In the genomic region with DNA sequence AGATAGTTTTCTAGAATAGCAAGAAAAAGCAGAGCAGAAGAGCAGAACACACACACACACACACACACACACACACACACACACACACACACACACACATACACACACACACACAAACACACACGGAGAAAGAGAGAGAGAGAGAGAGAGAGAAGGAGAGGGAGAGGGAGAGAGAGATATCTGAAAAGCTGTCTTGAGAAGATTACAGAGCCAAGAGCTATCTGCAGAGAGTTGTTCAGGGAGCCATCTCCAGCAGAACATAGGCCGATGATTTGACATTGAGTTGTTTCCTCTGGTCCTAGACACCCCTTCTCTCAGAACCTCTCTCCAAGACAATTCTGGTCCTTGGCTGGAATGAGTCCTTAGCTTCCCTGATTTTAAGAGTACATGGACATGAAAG, we compare ENCODE assay signal across 20 mouse cellular contexts.
A peak's percentile ranks its signal among the peaks of the same experiment; 100 is the strongest.
DNase-seq lines count a peak whose midpoint lies in the region; ATAC-seq and TF ChIP-seq lines count a peak whose summit lies in the region.
"Had no signal": no experiment of that assay in that cellular context is flagged by ENCODE, and none has a peak within 500 bp of the region (broad histone marks: within the 10 kb centered on the region; RNA-seq: fewer than 3 reads in every experiment).

No protein-coding gene starts in this region.

- H3K9ac ChIP-seq in MEL (ENCODE audit: control insufficient read depth, low read depth, low read length, poor library complexity, severe bottlenecking), result no peak overlapping the region
- no peak overlapping the region for H3K9ac ChIP-seq in midbrain, embryonic 16.5 days (ENCODE audit: low read depth, low read length)
- H3K9ac ChIP-seq in hindbrain, embryonic 11.5 days (ENCODE audit: low read depth, low read length), result no peak overlapping the region

- H3K36me3 ChIP-seq in MEL (ENCODE audit: control insufficient read depth in 1 of 2, insufficient read depth in 2 of 2, low read length in 2 of 2), result peaks cover 0 to 11% of the 10 kb centered on the region in 2 experiments; a peak in 2 of 4 replicates
- H3K36me3 ChIP-seq in midbrain, embryonic 16.5 days (ENCODE audit: control insufficient read depth, insufficient read depth, low read length), result no peaks in the 10 kb centered on the region
- H3K36me3 ChIP-seq in hindbrain, embryonic 11.5 days (ENCODE audit: control insufficient read depth, insufficient read depth, low read length), result no peaks in the 10 kb centered on the region
- H3K36me3 ChIP-seq: G1E had no signal

- no peak for TF ChIP-seq CTCF in MEL (IDR thresholded peaks at IDR 0.05 in 2 of 3, conservative IDR thresholded peaks at IDR 0.05 in 1 of 3; ENCODE audit: control insufficient read depth in 1 of 3, insufficient read depth in 1 of 3, low read depth in 2 of 3, low read length in 3 of 3, poor library complexity in 1 of 3, severe bottlenecking in 1 of 3)
- no peak for TF ChIP-seq CTCF in embryonic fibroblast, embryonic 13.5 days (IDR thresholded peaks at IDR 0.05; ENCODE audit: borderline replicate concordance, insufficient read depth, low read length)

- no peaks in the 10 kb centered on the region for H3K9me3 ChIP-seq in MEL (replicated peaks; ENCODE audit: insufficient read depth, low read length)
- no peaks in the 10 kb centered on the region for H3K9me3 ChIP-seq in midbrain, embryonic 16.5 days (replicated peaks; ENCODE audit: control insufficient read depth, low read length, poor library complexity, severe bottlenecking)
- H3K9me3 ChIP-seq in hindbrain, embryonic 11.5 days (ENCODE audit: control insufficient read depth, low read length), result no peaks in the 10 kb centered on the region

- TF ChIP-seq EP300 in MEL (IDR thresholded peaks at IDR 0.05; ENCODE audit: low read depth in 1 of 2, low read length in 2 of 2), result peak; percentile 45 to 71; a peak in 3 of 4 replicates

- H3K4me3 ChIP-seq in MEL (ENCODE audit: control insufficient read depth in 1 of 2, insufficient read depth in 1 of 2, low read depth in 2 of 2, low read length in 2 of 2), result no peak overlapping the region
- H3K4me3 ChIP-seq in embryonic fibroblast, embryonic 13.5 days (ENCODE audit: insufficient read depth, low read length), result no peak overlapping the region
- no peak overlapping the region for H3K4me3 ChIP-seq in midbrain, embryonic 16.5 days (ENCODE audit: low read depth, low read length)
- H3K4me3 ChIP-seq in hindbrain, embryonic 11.5 days (ENCODE audit: low read depth, low read length), result no peak overlapping the region

- no peaks in the 10 kb centered on the region for H3K27me3 ChIP-seq in MEL (ENCODE audit: control insufficient read depth in 1 of 2, insufficient read depth in 2 of 2, low read length in 2 of 2)
- no peaks in the 10 kb centered on the region for H3K27me3 ChIP-seq in midbrain, embryonic 16.5 days (ENCODE audit: control insufficient read depth, insufficient read depth, low read depth, low read length)
- H3K27me3 ChIP-seq in hindbrain, embryonic 11.5 days (ENCODE audit: control insufficient read depth, insufficient read depth, low read length), result no peaks in the 10 kb centered on the region
- H3K27me3 ChIP-seq: CH12.LX, Patski had no signal

- 96% methylated on average over 1 of the region's 2 CpGs for WGBS in midbrain, embryonic 16.5 days
- WGBS in hindbrain, embryonic 11.5 days, result 100% methylated on average over 1 of the region's 2 CpGs

- H3K79me2 ChIP-seq in MEL (ENCODE audit: control insufficient read depth, insufficient read depth, low read length, poor library complexity), result no peaks in the 10 kb centered on the region

- DNase-seq in MEL (ENCODE audit: low read depth, low spot score), result peak; percentile 55
- DNase-seq in hindbrain, embryonic 11.5 days (ENCODE audit: low spot score), result no peak
- DNase-seq: adrenal gland, adult 2 months; adrenal gland, adult 8-10 months; adrenal gland, postnatal 10 days; adrenal gland, postnatal 14 days; adrenal gland, postnatal 25 days; adrenal gland, postnatal 36 days; B cell, adult 2 months; cerebellum, adult 11 months; cerebellum, adult 11-12 months; cerebellum, adult 18-20 months; cerebellum, adult 2 months had no signal

- H3K4me1 ChIP-seq in MEL (ENCODE audit: control insufficient read depth in 1 of 2, insufficient read depth in 2 of 2, low read length in 2 of 2), result peaks cover 2 to 8% of the 10 kb centered on the region in 2 experiments; a peak in 2 of 4 replicates
- H3K4me1 ChIP-seq in embryonic fibroblast, embryonic 13.5 days (ENCODE audit: control insufficient read depth, insufficient read depth, low read length), result no peaks in the 10 kb centered on the region
- no peaks in the 10 kb centered on the region for H3K4me1 ChIP-seq in midbrain, embryonic 16.5 days (ENCODE audit: control insufficient read depth, insufficient read depth, low read length)
- H3K4me1 ChIP-seq in hindbrain, embryonic 11.5 days (replicated peaks; ENCODE audit: control insufficient read depth, insufficient read depth, low read length), result no peaks in the 10 kb centered on the region

- H3K4me2 ChIP-seq in midbrain, embryonic 16.5 days (ENCODE audit: low read length), result no peak overlapping the region
- no peak overlapping the region for H3K4me2 ChIP-seq in hindbrain, embryonic 11.5 days (replicated peaks; ENCODE audit: low read depth, low read length)

- no peak for ATAC-seq in midbrain, embryonic 16.5 days
- ATAC-seq in hindbrain, embryonic 11.5 days (ENCODE audit: low FRiP score), result no peak
- ATAC-seq: activated CD4-positive, CD25-positive, alpha-beta regulatory T cell, adult 4 months; CD4-positive, CD25-positive, alpha-beta regulatory T cell, adult 4 months; Patski had no signal

- no peak for TF ChIP-seq RAD21 in MEL (IDR thresholded peaks at IDR 0.05; ENCODE audit: low read depth, low read length)

- no peak for TF ChIP-seq POLR2A in MEL (IDR thresholded peaks at IDR 0.05; ENCODE audit: control insufficient read depth in 1 of 2, insufficient read depth in 1 of 2, low read depth in 1 of 2, low read length in 2 of 2, poor library complexity in 1 of 2)
- no peak for TF ChIP-seq POLR2A in embryonic fibroblast, embryonic 13.5 days (IDR thresholded peaks at IDR 0.05; ENCODE audit: low read depth, low read length)

- no peak overlapping the region for H3K27ac ChIP-seq in MEL (ENCODE audit: control insufficient read depth, low read depth, low read length)
- H3K27ac ChIP-seq in embryonic fibroblast, embryonic 13.5 days (ENCODE audit: insufficient read depth, low read length), result 0 out of 2 replicates have a peak overlapping the region, but pooled peaks have one; percentile 11
- H3K27ac ChIP-seq in midbrain, embryonic 16.5 days (ENCODE audit: low read length), result no peak overlapping the region
- no peak overlapping the region for H3K27ac ChIP-seq in hindbrain, embryonic 11.5 days (ENCODE audit: low read depth, low read length)

TF ChIP-seq in MEL, 35 proteins besides CTCF, POLR2A, EP300 and RAD21:
- TF ChIP-seq GATA1 (IDR thresholded peaks at IDR 0.05; ENCODE audit: low read depth, low read length) (peak; percentile 57), RCOR1 (IDR thresholded peaks at IDR 0.05; ENCODE audit: low read depth, low read length) (peak; percentile 68; the same call in 1 of the 2 replicates), TCF12 (IDR thresholded peaks at IDR 0.05; ENCODE audit: low read depth, low read length) (peak; percentile 81), ETS1 (IDR thresholded peaks at IDR 0.05; ENCODE audit: low read depth, low read length) (peak; percentile 44; the same call in 1 of the 2 replicates), TBP (IDR thresholded peaks at IDR 0.05; ENCODE audit: low read depth, low read length) (no peak), ZC3H11A (IDR thresholded peaks at IDR 0.05; ENCODE audit: low read depth, low read length) (no peak)
